Mouse (Mus musculus): ENCODE measurements around the gene Gm21969. TPM values are rescaled to one million over a fixed set of nuclear protein-coding genes. Genes with fewer than 3 reads are reported as not detected.

Gm21969 gene
- total RNA-seq, 2 experiments from 2014 or later, result not detected

DNA sequence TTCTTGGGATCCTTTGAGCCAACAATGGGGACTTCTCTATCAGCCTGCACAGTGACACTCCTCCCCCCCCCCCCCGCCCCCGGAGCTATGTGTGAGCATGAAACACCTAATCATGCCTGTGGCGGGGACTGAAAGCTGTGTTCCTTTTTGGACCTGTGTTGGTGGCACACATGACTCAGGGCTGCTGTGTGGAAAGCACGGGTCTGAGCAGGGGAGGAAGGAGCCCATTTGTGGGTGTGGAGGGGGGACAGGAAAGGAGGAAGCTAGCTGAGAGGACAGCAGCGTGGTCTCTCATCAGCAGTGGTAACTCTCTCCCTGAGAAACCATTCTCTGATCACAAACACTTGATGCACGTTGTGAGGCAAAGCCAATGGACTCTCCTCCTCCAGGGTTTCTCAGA lies 37.8 kb downstream of the Gm21969 start:
- no peak for DNase-seq (ENCODE audit: low spot score)
- intact Hi-C loops (cut with DNase I), result no loop called here

- DNase-seq (ENCODE audit: low spot score), result no peak
- intact Hi-C loops (cut with DNase I), result loop anchor here (2.0 kb wide), 1 partner anchor 217 kb away; no protein-coding TSS in a partner anchor
Observed at GRCm38 (mm10) chr4:139641829-139642425, 38.9 kb downstream of the Gm21969 start.

GRCm38 (mm10) chr4:139643972-139644371 lies 41.0 kb downstream of the Gm21969 start:
- intact Hi-C loops (cut with DNase I), result loop anchor here (2.0 kb wide), 2 partner anchors 27 to 215 kb away; no protein-coding TSS in a partner anchor
- peak; percentile 21 for DNase-seq (ENCODE audit: low spot score)

- intact Hi-C loops (cut with DNase I), result no loop called here
- DNase-seq (ENCODE audit: low spot score), result no peak
Observed at GRCm38 (mm10) chr4:139646916-139647315, 43.9 kb downstream of the Gm21969 start.

DNA sequence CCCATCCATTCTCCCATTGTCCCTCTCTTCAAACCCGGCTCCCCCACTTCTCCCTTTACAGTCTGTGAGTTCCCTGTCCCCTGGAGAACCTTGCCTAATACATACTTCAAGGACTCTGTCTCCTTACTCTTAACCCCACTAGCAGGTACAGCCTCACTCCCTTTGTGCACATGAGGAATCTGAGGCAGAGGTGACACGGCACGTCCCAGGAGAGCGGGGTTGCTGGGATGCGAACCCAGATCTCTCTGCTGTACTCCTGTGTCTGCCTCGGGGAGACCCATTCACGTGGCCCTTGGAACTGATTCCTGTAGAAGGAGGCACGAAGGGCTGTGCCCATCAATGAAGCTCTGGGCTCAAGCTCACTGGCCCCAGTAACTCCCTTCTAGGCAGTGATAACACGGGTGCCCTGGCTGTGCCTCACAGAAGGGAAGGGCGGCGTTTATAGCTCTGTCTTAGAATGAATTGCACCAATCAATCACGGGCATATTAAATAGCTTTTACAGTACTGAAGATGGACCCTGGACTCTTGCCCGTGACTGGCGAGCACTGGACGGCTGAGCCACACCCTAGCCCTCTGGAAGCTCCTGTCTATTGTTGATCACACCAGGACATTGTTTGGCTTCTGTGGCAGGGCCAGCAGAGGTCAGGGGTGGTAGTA lies 47.2 kb downstream of the Gm21969 start:
- intact Hi-C loops (cut with DNase I), result no loop called here
- DNase-seq (ENCODE audit: low spot score), result no peak

DNA sequence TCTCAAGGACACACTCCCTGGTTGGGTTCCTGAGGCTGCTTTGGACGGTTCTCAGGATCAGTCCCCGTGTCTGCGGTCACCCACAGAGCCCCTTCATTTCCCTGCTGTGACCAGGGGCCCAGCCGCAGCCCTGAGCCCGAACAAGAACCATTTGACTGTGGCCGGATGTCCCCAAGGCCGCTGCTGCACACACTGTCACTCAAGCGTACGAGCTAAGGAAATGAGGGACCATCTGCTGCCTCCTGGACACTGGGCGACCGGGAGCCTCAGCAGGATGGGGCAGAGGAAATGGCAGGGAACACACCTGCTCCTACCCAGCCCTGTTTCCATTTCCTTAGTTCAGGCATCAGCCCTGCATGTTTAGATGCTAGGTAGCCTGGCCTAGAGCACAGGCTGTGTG lies 47.9 kb downstream of the Gm21969 start:
- DNase-seq (ENCODE audit: low spot score), result no peak
- intact Hi-C loops (cut with DNase I), result no loop called here

GRCm38 (mm10) chr4:139653238-139653637 lies 50.3 kb downstream of the Gm21969 start, which contains the start of gene Tas1r2:
Gene Tas1r2 (plus strand): TSS chr4:139653538.
- DNase-seq (ENCODE audit: low spot score), result no peak
- intact Hi-C loops (cut with DNase I), result no loop called here

DNA sequence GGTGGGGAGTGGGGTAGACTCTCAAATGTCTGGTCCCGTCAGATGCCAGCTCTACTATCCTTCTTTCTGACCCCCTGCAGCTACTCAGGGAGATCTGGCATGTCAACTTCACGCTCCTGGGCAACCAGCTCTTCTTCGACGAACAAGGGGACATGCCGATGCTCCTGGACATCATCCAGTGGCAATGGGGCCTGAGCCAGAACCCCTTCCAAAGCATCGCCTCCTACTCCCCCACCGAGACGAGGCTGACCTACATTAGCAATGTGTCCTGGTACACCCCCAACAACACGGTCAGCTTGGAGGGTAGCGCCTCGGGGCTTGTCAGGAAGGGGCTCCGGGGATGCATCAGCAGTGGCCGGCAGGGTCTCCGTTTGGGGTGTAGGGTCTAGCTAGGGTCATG lies 58.9 kb downstream of the Gm21969 start:
- intact Hi-C loops (cut with DNase I), result no loop called here
- no peak for DNase-seq (ENCODE audit: low spot score)

DNA sequence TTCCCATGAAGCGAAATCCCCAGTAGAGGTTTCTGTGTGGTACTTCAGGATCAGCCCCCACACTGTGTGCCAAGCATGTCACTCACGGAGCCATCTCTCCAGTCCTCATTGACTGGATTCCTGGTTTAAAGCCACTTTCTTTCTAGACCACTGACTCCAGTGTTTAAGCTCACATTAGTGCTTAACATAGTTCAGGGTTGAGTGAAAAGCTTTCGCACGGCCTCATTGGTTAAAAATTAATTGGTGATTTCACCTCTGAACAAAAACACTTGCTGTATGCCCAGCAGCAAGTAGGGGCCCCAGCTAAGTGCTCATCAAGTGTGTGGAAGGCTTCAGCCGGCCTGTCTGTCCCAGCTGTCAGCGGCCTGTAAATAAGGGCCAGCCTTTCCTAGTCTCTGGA lies 64.6 kb downstream of the Gm21969 start:
- DNase-seq (ENCODE audit: low spot score), result no peak
- intact Hi-C loops (cut with DNase I), result no loop called here

GRCm38 (mm10) chr4:139669847-139670246 lies 66.9 kb downstream of the Gm21969 start:
- intact Hi-C loops (cut with DNase I), result loop anchor here (2.0 kb wide), 1 partner anchor 25 kb away; no protein-coding TSS in a partner anchor
- DNase-seq (ENCODE audit: low spot score), result no peak

- no peak for DNase-seq (ENCODE audit: low spot score)
- intact Hi-C loops (cut with DNase I), result no loop called here
Observed at GRCm38 (mm10) chr4:139675696-139676095, 72.7 kb downstream of the Gm21969 start.

DNA sequence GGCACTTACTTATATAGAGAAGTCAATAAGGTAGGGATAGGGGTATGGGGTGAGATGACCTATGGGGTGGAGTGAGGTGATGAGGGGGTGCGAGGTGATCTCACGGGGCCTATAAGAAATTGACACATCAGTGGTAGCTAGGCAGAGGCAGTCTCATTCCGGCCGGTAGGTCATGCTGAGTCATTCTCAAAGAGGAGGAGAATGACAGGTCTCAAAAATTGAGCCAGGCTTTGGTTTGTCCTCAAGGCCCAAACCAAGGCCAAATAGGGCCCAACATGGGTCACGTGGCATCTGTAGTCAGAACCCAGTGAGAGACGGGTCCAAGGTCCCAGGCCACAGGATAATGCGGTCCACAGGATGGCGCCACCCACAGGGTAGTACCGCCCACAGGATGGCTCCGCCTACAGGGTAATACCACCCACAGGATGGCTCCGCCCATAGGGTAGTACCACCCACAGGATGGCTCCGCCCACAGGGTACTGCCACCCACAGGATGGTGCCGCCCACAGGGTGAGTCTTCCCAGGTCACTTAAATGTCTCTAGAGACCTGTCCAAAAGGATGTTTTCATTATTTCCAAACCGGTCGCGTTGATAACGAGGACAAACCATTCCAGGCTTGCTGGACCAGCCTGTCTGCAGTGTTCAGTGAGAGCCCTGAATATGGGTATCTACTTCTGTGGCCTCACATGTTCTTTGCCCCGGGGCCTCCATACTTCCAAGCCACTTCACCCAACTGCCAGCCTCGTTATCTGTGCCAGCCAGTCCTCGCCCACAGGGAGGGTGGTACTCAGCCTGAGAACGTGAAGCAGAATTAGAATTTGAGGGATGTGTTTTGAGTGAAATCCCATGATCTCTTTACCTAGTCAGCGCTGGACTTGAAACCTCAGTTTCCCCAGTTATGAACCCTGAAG lies 81.0 kb downstream of the Gm21969 start:
- intact Hi-C loops (cut with DNase I), result loop anchor here (1.0 kb wide), 1 partner anchor 174 kb away; no protein-coding TSS in a partner anchor
- DNase-seq (ENCODE audit: low spot score), result no peak

DNA sequence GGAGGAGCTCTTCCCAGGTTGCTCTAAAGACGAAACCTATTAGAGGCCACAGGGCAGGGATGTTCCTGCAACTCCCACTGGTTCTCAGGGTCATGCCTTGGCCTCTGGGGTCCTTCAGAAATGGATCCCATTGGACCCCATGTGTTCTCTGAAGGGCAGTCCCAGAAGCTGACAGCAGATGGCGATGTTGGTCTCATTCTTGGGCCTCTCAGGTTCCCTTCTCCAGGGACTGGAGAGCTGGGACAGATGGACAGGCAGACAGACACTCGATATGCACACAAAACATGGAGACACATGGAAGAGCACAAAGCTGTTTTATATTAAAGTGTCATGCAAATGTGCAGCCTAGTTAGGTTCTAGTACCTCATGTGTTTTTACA lies 81.6 kb downstream of the Gm21969 start:
- DNase-seq (ENCODE audit: low spot score), result no peak
- intact Hi-C loops (cut with DNase I), result loop anchor here (1.0 kb wide), 1 partner anchor 174 kb away; no protein-coding TSS in a partner anchor

DNA sequence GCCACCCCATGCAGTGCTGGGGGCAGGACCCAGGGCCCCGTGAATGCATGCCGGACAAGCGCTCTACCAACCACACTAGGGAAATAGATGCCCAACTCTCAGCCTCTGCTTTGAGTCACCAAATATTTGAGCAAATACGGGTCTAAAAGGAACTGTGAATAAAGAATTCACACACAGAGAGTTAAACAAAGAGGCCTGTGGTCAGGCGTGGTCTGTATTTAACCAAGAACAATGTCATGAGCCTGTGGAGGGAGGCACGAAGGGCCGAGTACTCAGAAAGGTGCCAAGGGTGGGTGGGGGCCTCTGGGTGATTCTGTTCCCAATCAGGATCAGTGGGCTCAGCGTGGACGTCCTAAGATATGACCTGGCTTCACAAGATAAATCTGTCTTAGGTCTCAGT lies 85.1 kb downstream of the Gm21969 start:
- no peak for DNase-seq (ENCODE audit: low spot score)
- intact Hi-C loops (cut with DNase I), result no loop called here

GRCm38 (mm10) chr4:139689627-139690269 lies 86.8 kb downstream of the Gm21969 start:
- no peak for DNase-seq (ENCODE audit: low spot score)
- intact Hi-C loops (cut with DNase I), result no loop called here

DNA sequence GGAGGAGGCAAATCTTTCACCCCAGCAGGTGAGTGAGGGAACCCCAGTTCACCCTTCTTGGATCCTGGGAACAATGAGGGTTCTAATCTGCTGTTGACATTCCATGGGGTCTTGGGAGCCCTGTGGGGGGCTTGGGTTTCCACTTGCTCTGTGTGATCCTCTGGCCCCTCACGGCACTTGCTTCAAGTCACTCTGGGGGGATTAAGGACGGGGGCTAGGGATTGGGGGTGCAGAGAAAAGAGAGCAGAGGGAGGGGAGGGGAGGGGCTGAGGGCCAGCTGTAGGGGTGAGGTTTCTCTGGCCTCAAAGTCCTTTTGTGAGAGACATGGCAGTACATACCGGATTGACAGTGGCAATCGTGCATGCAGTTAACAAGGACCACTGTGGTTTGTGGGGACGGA lies 90.3 kb downstream of the Gm21969 start:
- DNase-seq (ENCODE audit: low spot score), result no peak
- intact Hi-C loops (cut with DNase I), result no loop called here

DNA sequence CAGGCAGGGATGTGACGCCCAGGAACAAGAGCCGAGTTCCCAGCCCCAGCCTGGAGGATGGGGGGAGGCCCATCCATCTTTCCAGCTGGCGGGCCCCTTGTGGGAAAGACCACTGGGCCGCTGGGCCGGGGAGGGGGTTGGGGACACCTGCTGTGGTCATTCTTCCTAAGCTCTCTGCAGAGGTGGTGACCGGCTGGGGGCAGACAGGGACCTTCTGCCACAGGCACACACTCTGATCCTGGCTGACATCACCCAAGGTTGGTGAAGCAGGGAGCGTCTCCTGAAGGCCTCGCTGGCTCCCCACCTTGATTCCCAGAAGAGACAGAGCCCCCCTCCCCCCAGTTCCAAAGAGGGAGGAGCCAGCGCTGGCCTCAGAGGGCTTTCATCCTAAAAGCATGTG lies 94.8 kb downstream of the Gm21969 start:
- no peak for DNase-seq (ENCODE audit: low spot score)
- intact Hi-C loops (cut with DNase I), result no loop called here

DNA sequence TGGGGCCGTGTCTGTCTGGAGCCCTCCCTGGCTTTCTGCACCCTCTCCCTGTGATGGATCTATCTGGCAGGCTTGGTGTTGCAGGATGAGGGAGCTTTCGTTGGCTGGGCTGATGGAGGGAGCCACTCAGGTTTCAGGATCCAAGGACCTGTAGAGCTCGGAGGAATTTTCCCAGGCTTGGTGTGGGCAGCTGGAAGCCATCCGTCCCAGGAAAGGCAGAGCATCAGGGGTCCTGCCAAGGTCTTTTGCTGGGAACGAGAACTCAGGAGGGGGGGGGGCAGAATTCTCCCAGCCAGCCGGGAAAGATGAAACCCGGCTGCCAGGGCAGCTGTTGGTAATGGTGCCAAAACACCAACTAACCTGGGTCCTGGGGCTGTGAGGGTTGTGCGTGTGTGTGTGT lies 95.6 kb downstream of the Gm21969 start:
- intact Hi-C loops (cut with DNase I), result no loop called here
- no peak for DNase-seq (ENCODE audit: low spot score)

GRCm38 (mm10) chr4:139702914-139703313 lies 99.9 kb downstream of the Gm21969 start:
- intact Hi-C loops (cut with DNase I), result no loop called here
- DNase-seq (ENCODE audit: low spot score), result no peak

DNA sequence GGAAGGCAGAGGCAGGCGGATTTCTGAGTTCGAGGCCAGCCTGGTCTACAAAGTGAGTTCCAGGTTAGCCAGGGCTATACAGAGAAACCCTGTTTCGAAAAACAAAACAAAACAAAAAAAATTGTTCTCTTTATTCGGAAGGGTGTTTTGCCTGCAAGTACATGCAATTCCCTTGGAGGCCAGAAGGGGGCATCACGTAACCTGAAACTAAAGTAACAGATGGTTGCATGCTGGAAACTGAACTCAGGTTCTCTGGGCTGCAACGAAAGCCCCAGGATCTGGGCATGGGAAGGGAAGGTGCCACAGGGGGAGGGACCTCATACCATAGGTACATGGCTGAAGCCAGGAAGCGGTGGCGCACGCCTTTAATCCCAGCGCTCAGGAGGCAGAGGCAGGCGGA lies 100.5 kb downstream of the Gm21969 start:
- intact Hi-C loops (cut with DNase I), result no loop called here
- no peak for DNase-seq (ENCODE audit: low spot score)
